Mouse (Mus musculus): ENCODE measurements around the gene Meis3. TPM values are rescaled to one million over a fixed set of nuclear protein-coding genes. Genes with fewer than 3 reads are reported as not detected.

The Meis3 gene
- polyA plus RNA-seq, 1 experiment from 2014 or later = 28.9 TPM

DNA sequence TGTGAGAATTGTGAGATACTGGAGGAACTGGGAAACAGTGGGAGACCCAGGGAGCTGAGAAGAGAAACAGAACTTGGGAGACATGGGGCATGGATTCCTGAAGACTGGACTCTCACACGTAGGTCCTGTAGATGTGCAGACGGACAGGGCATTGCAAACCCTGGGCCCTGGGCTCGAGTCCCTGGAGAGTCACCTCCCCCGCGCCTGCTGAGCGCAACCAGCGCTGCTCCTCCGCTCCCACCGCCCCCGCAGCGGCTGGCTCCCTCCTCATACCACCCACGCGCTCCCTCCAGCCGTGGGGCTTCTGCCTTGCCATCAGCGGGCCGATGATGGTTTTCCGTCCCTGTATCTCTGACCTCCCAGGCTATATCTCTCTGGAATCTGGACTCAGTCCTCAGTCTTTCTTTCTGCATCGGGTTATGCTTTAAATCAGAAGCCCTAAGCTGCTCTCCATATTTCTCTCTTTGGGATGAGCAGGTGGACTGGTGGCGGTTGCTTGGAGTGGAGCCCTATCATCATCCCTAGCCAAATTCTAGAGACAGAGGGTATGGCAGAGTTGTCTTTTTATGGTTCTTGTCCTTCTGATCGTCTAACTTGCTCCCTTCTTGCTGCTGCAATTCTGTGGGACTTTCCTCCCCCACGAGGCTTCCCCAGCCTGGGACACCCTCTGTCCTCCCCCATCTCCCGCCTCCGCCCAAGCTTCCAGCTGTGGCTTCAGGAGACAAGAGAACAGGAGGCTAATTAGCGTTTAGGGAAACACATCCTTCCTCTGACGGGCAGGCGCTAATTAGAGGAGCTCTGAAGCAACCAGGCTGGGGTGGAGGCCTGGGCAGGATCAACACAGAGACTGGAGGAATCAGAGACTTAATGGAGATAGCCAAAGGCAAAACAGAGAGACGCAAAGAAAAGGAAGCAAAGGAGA is 28.1 kb upstream of the Meis3 start:
- no peak overlapping the region for H3K4me3 ChIP-seq (replicated peaks)
- peaks cover 7% of the 10 kb centered on the region for H3K27me3 ChIP-seq
- ATAC-seq (replicated peaks; ENCODE audit: low FRiP score) = 0 out of 2 replicates have a peak, but pooled peaks have one; percentile 36
- H3K9ac ChIP-seq = no peak overlapping the region
- no peaks in the 10 kb centered on the region for H3K36me3 ChIP-seq
- H3K9me3 ChIP-seq (replicated peaks) = no peaks in the 10 kb centered on the region
- H3K4me2 ChIP-seq = no peak overlapping the region
- H3K27ac ChIP-seq = no peak overlapping the region
- WGBS = 22% methylated on average over 27 of the region's 27 CpGs
- H3K4me1 ChIP-seq = no peaks in the 10 kb centered on the region

DNA sequence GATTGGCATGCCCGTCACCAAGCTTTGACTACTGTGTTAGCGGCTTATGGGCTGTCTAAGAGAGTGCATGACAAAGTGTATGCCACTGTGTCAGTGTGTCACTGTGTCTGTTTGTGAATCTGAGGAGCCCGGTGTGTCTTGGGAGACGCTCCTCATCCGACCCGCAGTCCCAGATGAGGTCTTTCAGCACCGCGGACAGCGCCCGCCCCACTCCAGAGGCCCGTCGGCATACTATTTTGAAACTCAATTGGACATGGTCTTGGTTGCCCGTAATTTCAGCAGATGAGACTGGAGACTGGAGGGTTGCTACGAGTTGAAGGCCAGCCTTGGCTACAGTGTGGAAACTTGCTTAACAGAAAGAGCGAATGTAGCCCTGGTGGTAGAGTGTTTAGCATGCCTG is 27.2 kb upstream of the Meis3 start:
- ATAC-seq (replicated peaks; ENCODE audit: low FRiP score) = no peak
- Histone ChIP-seq H3K9me3 (replicated peaks) (no peaks in the 10 kb centered on the region), H3K27me3 (peaks cover 7% of the 10 kb centered on the region), H3K4me3 (replicated peaks) (no peak overlapping the region), H3K36me3 (no peaks in the 10 kb centered on the region), H3K27ac (no peak overlapping the region), H3K4me2 (no peak overlapping the region), H3K9ac (no peak overlapping the region), H3K4me1 (no peaks in the 10 kb centered on the region)
- 12% methylated on average over 15 of the region's 15 CpGs for WGBS

DNA sequence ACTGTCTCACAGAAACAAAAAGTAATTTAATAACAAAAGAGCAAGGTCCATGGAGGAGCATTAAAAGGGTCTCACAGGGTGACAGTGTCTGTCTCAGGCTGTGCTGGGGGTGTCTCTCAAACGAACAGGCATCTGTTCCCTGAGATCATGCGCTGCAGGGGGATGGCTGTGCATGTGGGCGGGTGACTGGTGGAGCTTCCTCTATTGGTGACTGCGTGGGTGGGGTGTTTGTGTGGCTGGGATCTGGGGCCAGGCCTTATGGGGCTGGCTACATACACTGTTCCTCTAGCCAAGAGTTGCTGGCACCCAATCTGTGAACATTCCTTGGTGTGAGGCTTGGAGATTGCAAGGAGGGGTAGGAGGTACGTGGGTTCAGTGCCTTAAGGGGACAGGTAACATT is 25.6 kb upstream of the Meis3 start:
- no peak overlapping the region for H3K27ac ChIP-seq
- no peaks in the 10 kb centered on the region for H3K36me3 ChIP-seq
- 55% methylated on average over 5 of the region's 5 CpGs for WGBS
- no peak overlapping the region for H3K4me3 ChIP-seq (replicated peaks)
- ATAC-seq (replicated peaks; ENCODE audit: low FRiP score) = no peak
- H3K9me3 ChIP-seq (replicated peaks) = no peaks in the 10 kb centered on the region
- peaks cover 7% of the 10 kb centered on the region for H3K27me3 ChIP-seq
- no peaks in the 10 kb centered on the region for H3K4me1 ChIP-seq
- H3K9ac ChIP-seq = no peak overlapping the region
- H3K4me2 ChIP-seq = no peak overlapping the region

DNA sequence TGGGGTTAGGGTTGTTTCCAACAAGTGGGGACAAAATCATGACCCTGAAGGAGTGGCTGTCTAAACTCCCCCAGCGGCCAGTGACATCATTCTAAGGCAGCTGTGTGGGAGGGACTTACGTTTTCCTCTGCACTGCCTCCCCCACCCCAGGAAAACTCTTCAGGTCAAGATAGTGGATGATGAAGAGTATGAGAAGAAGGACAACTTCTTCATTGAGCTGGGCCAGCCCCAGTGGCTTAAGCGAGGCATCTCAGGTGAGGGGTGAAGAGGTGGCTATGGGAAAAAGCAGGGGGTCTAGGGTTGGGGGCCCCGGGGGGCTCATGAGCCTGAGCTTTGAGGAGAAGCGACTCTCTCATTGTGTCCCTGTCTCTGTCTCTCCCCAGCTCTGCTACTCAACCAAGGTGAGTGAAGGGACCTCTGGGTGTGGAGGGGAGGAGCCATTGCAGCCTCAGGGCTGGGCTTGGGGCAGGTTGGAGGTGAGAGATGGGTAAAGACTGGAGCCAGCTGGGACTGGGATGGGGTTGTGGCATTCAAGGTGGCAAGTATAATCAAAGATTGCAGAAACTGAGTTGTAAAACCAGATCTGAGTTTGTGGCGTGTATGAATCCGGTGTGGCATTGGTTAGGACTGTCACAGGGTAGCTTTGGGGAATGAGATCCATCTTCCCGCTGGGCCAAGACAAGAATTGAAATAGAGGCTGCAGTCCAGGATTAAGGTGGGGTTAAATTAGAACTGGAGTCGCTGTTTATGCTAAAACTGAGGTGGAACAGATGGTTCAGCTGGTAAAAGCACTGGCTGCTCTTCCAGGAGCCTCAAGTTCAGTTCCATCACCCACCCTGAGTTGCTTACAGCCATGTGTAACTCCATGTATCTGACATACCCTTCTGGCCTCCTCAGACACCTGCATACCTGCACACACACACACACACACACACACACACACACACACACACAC is 24.4 kb upstream of the Meis3 start:
- no peak for ATAC-seq (replicated peaks; ENCODE audit: low FRiP score)
- Histone ChIP-seq H3K36me3 (no peaks in the 10 kb centered on the region), H3K4me3 (replicated peaks) (no peak overlapping the region), H3K4me1 (no peaks in the 10 kb centered on the region), H3K9me3 (replicated peaks) (no peaks in the 10 kb centered on the region), H3K4me2 (no peak overlapping the region), H3K27me3 (peaks cover 7% of the 10 kb centered on the region), H3K27ac (no peak overlapping the region), H3K9ac (no peak overlapping the region)
- WGBS = 73% methylated on average over 9 of the region's 9 CpGs

DNA sequence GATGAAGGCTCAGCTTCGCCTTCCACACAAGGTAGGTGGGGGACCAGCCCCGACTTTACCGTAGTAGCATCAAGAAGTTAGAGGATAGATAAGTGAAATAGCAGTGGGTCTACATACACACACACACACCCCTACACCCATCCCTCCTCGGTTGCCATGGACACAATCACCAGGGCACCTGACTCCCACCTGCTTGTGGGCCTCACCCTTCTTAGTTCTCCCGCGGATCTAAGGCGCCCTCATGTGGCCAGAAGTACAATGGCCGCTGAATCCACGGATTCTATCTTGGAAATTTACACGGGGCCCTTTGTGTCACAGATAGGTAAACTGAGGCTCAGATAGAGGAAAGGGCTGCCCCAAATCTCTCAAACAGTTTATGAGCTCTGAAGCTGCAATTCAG is 21.4 kb upstream of the Meis3 start:
- H3K4me2 ChIP-seq = no peak overlapping the region
- H3K36me3 ChIP-seq = no peaks in the 10 kb centered on the region
- H3K4me3 ChIP-seq (replicated peaks) = no peak overlapping the region
- 17% methylated on average over 10 of the region's 10 CpGs for WGBS
- H3K27me3 ChIP-seq = peaks cover 6% of the 10 kb centered on the region
- H3K9ac ChIP-seq = no peak overlapping the region
- ATAC-seq (replicated peaks; ENCODE audit: low FRiP score) = peak; percentile 87
- H3K27ac ChIP-seq = no peak overlapping the region
- no peaks in the 10 kb centered on the region for H3K9me3 ChIP-seq (replicated peaks)
- peaks cover under 1% of the 10 kb centered on the region; the same call in 1 of the 2 replicates for H3K4me1 ChIP-seq

DNA sequence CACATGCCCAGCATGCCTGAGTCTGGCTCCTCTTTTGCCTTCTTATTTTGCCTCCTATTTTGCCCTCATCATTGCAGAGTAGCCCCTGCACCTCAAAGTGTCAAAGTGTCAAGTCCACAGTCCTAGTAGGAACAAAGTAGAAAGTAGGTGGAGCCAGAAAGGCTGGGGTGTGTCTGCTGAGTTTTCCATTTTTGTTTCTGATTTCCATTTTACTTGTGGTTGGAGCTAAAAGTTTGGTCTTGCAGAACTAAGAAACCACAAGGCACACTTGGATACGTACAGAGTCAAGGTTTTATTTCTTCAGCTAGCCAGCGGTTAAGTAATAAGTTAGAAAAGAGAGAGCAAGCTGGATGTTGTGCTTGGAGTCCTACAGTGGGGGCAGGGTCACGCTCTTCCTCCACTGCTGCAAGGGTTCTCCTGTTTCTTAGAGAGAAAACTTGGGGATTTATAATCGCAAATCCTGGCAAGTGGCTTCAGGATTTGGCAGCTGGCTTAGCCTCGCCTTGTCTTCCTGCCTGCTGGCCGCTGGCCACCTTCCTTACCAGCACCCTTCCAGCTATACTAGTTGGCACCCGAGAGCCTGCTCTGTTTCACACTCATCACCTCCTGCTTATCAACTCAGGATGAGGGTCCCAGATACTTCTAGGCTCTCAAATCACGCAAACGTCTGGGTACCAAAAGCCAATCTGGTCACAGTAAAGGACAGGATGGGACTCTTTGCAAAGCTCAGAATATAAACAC is 19.6 kb upstream of the Meis3 start:
- WGBS = 63% methylated on average over 9 of the region's 9 CpGs
- ATAC-seq (replicated peaks; ENCODE audit: low FRiP score) = no peak
- H3K9me3 ChIP-seq (replicated peaks) = no peaks in the 10 kb centered on the region
- no peak overlapping the region for H3K9ac ChIP-seq
- H3K36me3 ChIP-seq = no peaks in the 10 kb centered on the region
- peaks cover 8% of the 10 kb centered on the region; the same call in 1 of the 2 replicates for H3K4me1 ChIP-seq
- H3K4me3 ChIP-seq (replicated peaks) = no peak overlapping the region
- no peak overlapping the region for H3K27ac ChIP-seq
- H3K27me3 ChIP-seq = peaks cover 24% of the 10 kb centered on the region
- H3K4me2 ChIP-seq = no peak overlapping the region

DNA sequence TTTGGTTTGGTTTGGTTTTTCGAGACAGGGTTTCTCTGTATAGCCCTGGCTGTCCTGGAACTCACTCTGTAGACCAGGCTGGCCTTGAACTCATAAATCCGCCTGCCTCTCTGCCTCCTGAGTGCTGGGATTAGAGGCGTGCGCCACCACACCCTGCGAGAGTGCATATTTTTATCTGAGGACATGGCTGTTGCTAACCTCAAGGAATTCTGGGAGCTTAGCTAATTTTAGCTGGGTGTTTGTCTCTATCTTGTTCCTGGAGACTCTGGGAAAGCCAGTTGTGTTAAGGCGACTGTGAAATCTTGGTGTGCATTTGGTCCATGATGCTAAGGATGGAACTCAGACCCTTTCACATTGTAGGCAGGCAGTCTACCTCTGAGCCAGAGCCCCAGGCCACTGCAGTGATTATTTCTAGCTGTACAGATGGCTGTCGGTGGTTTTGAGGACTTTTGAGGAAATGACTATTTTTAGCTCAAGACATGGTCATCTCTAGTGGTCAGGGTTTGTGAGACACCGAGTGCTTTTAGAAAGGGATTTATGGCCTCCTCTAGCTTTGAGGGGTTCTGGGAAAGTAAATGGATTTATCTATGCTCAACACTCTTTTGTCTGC is 18.7 kb upstream of the Meis3 start:
- peaks cover 8% of the 10 kb centered on the region; the same call in 1 of the 2 replicates for H3K4me1 ChIP-seq
- H3K36me3 ChIP-seq = no peaks in the 10 kb centered on the region
- 67% methylated on average over 8 of the region's 8 CpGs for WGBS
- H3K4me3 ChIP-seq (replicated peaks) = no peak overlapping the region
- no peak for ATAC-seq (replicated peaks; ENCODE audit: low FRiP score)
- no peak overlapping the region for H3K4me2 ChIP-seq
- no peaks in the 10 kb centered on the region for H3K9me3 ChIP-seq (replicated peaks)
- peaks cover 28% of the 10 kb centered on the region for H3K27me3 ChIP-seq
- H3K27ac ChIP-seq = peak overlapping the region; percentile 18; the same call in 1 of the 2 replicates
- H3K9ac ChIP-seq = no peak overlapping the region

DNA sequence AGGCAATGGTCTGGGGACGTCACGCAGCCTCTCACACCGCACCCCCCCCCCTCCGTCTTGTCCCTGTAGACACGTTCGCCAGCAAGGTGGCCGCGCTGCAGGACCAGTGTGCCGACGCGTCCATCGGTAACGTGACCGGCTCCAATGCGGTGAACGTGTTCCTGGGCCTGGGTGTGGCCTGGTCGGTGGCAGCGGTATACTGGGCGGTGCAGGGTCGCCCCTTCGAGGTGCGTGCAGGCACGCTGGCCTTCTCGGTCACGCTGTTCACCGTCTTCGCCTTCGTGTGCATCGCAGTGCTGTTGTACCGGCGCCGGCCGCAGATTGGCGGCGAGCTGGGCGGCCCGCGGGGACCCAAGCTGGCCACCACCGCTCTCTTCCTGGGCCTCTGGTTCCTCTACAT is 16.2 kb upstream of the Meis3 start:
- H3K9me3 ChIP-seq (replicated peaks) = no peaks in the 10 kb centered on the region
- no peaks in the 10 kb centered on the region for H3K36me3 ChIP-seq
- H3K27me3 ChIP-seq = peaks cover 28% of the 10 kb centered on the region
- no peak overlapping the region for H3K27ac ChIP-seq
- H3K9ac ChIP-seq = no peak overlapping the region
- ATAC-seq (replicated peaks; ENCODE audit: low FRiP score) = 0 out of 2 replicates have a peak, but pooled peaks have one; percentile 15
- H3K4me1 ChIP-seq = peaks cover 8% of the 10 kb centered on the region; the same call in 1 of the 2 replicates
- WGBS = 6% methylated on average over 39 of the region's 39 CpGs
- peak overlapping the region; percentile 54 for H3K4me2 ChIP-seq
- no peak overlapping the region; the same call in 1 of the 2 replicates for H3K4me3 ChIP-seq (replicated peaks)

DNA sequence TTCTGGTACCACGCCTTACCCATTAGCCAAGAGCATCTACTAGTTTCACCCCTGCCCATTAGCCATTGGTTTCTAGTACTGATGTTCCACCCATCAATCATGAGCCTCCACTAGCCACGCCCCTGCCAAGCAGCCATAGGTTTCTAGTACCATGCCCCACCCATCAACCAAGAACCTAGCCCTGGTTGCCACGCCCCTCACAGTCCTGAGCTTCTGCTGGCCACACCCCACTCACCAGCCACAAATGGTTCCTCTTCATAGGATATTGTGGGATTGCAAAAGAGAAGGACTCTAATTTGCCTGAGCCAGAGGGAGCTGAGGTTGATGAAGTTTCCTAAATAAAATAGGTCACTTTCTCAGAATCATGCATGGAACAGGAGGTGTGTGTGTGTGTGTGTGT is 14.2 kb upstream of the Meis3 start:
- no peak for ATAC-seq (replicated peaks; ENCODE audit: low FRiP score)
- H3K4me3 ChIP-seq (replicated peaks) = no peak overlapping the region
- WGBS = 65% methylated on average over 3 of the region's 3 CpGs
- no peaks in the 10 kb centered on the region for H3K36me3 ChIP-seq
- H3K4me2 ChIP-seq = no peak overlapping the region
- H3K9me3 ChIP-seq (replicated peaks) = no peaks in the 10 kb centered on the region
- no peak overlapping the region for H3K27ac ChIP-seq
- peaks cover 28% of the 10 kb centered on the region for H3K27me3 ChIP-seq
- no peak overlapping the region for H3K9ac ChIP-seq
- H3K4me1 ChIP-seq = peaks cover 8% of the 10 kb centered on the region; the same call in 1 of the 2 replicates

DNA sequence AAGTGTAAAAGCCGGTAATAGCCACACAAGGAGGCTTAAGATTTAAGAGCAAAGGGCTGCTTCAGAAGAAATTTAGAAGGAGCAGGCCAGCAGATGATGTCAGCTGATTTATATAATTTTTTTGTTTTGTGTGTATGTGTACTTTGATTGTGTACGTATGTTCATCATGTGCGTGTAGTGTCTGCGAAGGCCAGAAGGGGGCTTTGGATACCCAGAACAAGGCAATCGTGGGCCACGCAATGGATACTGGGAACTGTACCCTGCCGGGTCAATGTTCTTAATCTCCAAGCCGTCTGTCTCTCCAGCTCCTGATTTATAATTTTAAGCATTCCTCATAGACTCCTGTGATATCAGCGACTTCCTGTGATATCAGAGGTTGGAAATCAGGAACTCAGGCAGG is 13.6 kb upstream of the Meis3 start:
- Histone ChIP-seq H3K9ac (no peak overlapping the region), H3K36me3 (no peaks in the 10 kb centered on the region), H3K9me3 (replicated peaks) (no peaks in the 10 kb centered on the region), H3K27me3 (peaks cover 28% of the 10 kb centered on the region), H3K27ac (no peak overlapping the region), H3K4me3 (replicated peaks) (no peak overlapping the region), H3K4me2 (no peak overlapping the region), H3K4me1 (peaks cover 8% of the 10 kb centered on the region; the same call in 1 of the 2 replicates)
- ATAC-seq (replicated peaks; ENCODE audit: low FRiP score) = no peak
- WGBS = 88% methylated on average over 9 of the region's 9 CpGs

DNA sequence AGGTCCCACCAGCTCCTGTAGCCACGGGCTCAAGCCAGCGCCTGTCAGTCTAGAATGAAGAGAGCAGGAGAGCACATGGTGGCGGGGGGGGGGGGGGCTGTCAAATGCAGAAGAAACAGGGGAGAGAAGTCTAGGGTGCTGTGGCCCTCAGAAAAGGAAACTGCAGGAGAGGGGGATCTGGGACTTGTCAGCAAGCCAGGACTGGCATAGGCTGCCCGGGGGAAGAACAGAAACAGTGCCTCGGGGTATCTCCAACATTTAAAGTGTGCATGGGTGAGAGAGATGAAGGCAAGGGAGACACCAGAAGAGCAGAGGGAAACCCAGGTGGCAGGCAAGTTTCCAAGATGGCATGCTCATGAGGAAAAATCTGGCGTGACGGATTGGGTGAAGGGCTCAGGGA is 12.9 kb upstream of the Meis3 start:
- Histone ChIP-seq H3K9me3 (replicated peaks) (no peaks in the 10 kb centered on the region), H3K27ac (no peak overlapping the region), H3K4me3 (replicated peaks) (no peak overlapping the region), H3K9ac (no peak overlapping the region), H3K27me3 (peaks cover 28% of the 10 kb centered on the region), H3K4me2 (no peak overlapping the region), H3K4me1 (peaks cover 8% of the 10 kb centered on the region; the same call in 1 of the 2 replicates), H3K36me3 (no peaks in the 10 kb centered on the region)
- WGBS = 79% methylated on average over 7 of the region's 7 CpGs
- no peak for ATAC-seq (replicated peaks; ENCODE audit: low FRiP score)

Measured in kidney, embryonic 15.5 days (tissue).